Mouse (Mus musculus) brain, embryonic 14.5 days (tissue): ENCODE measurements around the gene Ocln.

Experiments used
- CTCF ChIP-seq: fragments of 200-500 bp; IDR thresholded peaks from 2 replicates; pipeline ENCODE4 v1.5.1; 2012; ENCODE audit warnings: inconsistent platforms, mild to moderate bottlenecking, moderate library complexity, borderline replicate concordance; ENCODE audit not compliant: insufficient read depth, insufficient read length; ENCODE audit errors: extremely low read depth
- POLR2A ChIP-seq: fragments of 200-500 bp; IDR thresholded peaks from 2 replicates; pipeline ENCODE4 v1.6.1; 2012; ENCODE audit warnings: mild to moderate bottlenecking, inconsistent platforms, borderline replicate concordance; ENCODE audit not compliant: poor library complexity, insufficient read depth, insufficient read length, severe bottlenecking; ENCODE audit errors: extremely low read depth

- TF ChIP-seq POLR2A: no peak
- TF ChIP-seq CTCF: no peak
These were observed 25.9 kb downstream of the Ocln start for GRCm38 (mm10) chr13:100526649-100527038.
